In genomic region chr3:116085962-116086361, GRCm38 (mm10) we compare ENCODE assay signal across 29 mouse cellular contexts. TPM values are rescaled to one million over a fixed set of nuclear protein-coding genes. Genes with fewer than 3 reads are reported as not detected.
DNase-seq lines count a peak whose midpoint lies in the region; ATAC-seq and TF ChIP-seq lines count a peak whose summit lies in the region.
"Had no signal": no experiment of that assay in that cellular context is flagged by ENCODE, and none has a peak within 500 bp of the region (broad histone marks: within the 10 kb centered on the region; RNA-seq: fewer than 3 reads in every experiment).

No protein-coding gene starts in this region.

- H3K27me3 ChIP-seq in lung, embryonic 16.5 days (ENCODE audit: control insufficient read depth, insufficient read depth, low read depth, low read length) = no peaks in the 10 kb centered on the region
- H3K27me3 ChIP-seq: CH12.LX; embryonic facial prominence, embryonic 13.5 days; embryonic facial prominence, embryonic 15.5 days; forebrain, embryonic 12.5 days; Patski had no signal

- peaks cover 6% of the 10 kb centered on the region for H3K9me3 ChIP-seq in lung, embryonic 16.5 days (ENCODE audit: control insufficient read depth, low read length)
- H3K9me3 ChIP-seq: embryonic facial prominence, embryonic 15.5 days; forebrain, embryonic 12.5 days had no signal

- no peaks in the 10 kb centered on the region for H3K36me3 ChIP-seq in lung, embryonic 16.5 days (ENCODE audit: control insufficient read depth, insufficient read depth, low read length)
- H3K36me3 ChIP-seq: embryonic facial prominence, embryonic 13.5 days; embryonic facial prominence, embryonic 15.5 days; forebrain, embryonic 10.5 days; forebrain, embryonic 12.5 days; G1E had no signal

- ATAC-seq in frontal cortex, adult (ENCODE audit: low TSS enrichment) = peak; percentile 52; the same call in 1 of the 2 replicates
- ATAC-seq in lung, embryonic 16.5 days (ENCODE audit: low read depth) = peak; percentile 31; the same call in 1 of the 2 replicates
- ATAC-seq: activated CD4-positive, CD25-positive, alpha-beta regulatory T cell, adult 4 months; CD4-positive, CD25-positive, alpha-beta regulatory T cell, adult 4 months; forebrain, embryonic 14.5 days; forebrain, embryonic 16.5 days; Patski had no signal

- no peaks in the 10 kb centered on the region for H3K4me1 ChIP-seq in lung, embryonic 16.5 days (replicated peaks; ENCODE audit: control insufficient read depth, insufficient read depth, low read length)
- no peaks in the 10 kb centered on the region for H3K4me1 ChIP-seq in lung, adult 2 months (ENCODE audit: control insufficient read depth, insufficient read depth, low read length)
- H3K4me1 ChIP-seq: embryonic facial prominence, embryonic 13.5 days; embryonic facial prominence, embryonic 15.5 days; forebrain, embryonic 10.5 days; forebrain, embryonic 12.5 days had no signal

- no peak for DNase-seq in frontal cortex, postnatal 14 days (ENCODE audit: low spot score in 2 of 2)
- DNase-seq in lung, adult 2 months = no peak
- peak; percentile 16 for DNase-seq in brain, adult 2 months (ENCODE audit: low read depth, low spot score)
- no peak for DNase-seq in gastrocnemius, postnatal 14 days
- DNase-seq: adrenal gland, adult 8-10 months; adrenal gland, postnatal 14 days; adrenal gland, postnatal 36 days; B cell, adult 2 months; cerebellum, adult 11 months; cerebellum, adult 18-20 months; cerebellum, adult 8-10 months; cerebellum, adult 9-11 months; cerebellum, postnatal 14 days; cerebellum, postnatal 36 days; embryo, embryonic 11 days had no signal

- no peak overlapping the region for H3K4me3 ChIP-seq in lung, embryonic 16.5 days (ENCODE audit: low read length)
- H3K4me3 ChIP-seq in lung, adult 2 months (replicated peaks; ENCODE audit: extremely low read depth, low read depth, low read length) = no peak overlapping the region
- H3K4me3 ChIP-seq: embryonic facial prominence, embryonic 13.5 days; embryonic facial prominence, embryonic 15.5 days; erythroblast, embryonic 14.5 days; forebrain, embryonic 10.5 days; forebrain, embryonic 12.5 days had no signal

- H3K9ac ChIP-seq in lung, embryonic 16.5 days (ENCODE audit: low read length) = no peak overlapping the region
- H3K9ac ChIP-seq: embryonic facial prominence, embryonic 13.5 days; embryonic facial prominence, embryonic 15.5 days; forebrain, embryonic 12.5 days had no signal

- no peak for TF ChIP-seq CTCF in lung, adult 2 months (IDR thresholded peaks at IDR 0.05; ENCODE audit: insufficient read depth, low read length)

- H3K27ac ChIP-seq in lung, embryonic 16.5 days (ENCODE audit: low read length) = no peak overlapping the region
- H3K27ac ChIP-seq: embryonic facial prominence, embryonic 13.5 days; embryonic facial prominence, embryonic 15.5 days; forebrain, embryonic 10.5 days; forebrain, embryonic 12.5 days had no signal

- 36% methylated on average over 4 of the region's 4 CpGs for WGBS in lung, embryonic 16.5 days
- WGBS in lung, adult 2 months = 51% methylated on average over 4 of the region's 4 CpGs

- intact Hi-C loops in gastrocnemius, postnatal 14 days (cut with DNase I; ENCODE audit: low total_unique reads) = no loop called here

- H3K4me2 ChIP-seq in lung, embryonic 16.5 days (ENCODE audit: low read depth, low read length) = no peak overlapping the region
- H3K4me2 ChIP-seq: embryonic facial prominence, embryonic 13.5 days; embryonic facial prominence, embryonic 15.5 days; forebrain, embryonic 12.5 days had no signal

- TF ChIP-seq POLR2A in lung, adult 2 months (IDR thresholded peaks at IDR 0.05; ENCODE audit: borderline replicate concordance, extremely low read depth, low read depth, low read length) = no peak

RNA-seq across cellular contexts. Expression of gene Vcam1, which starts 43.5 kb away (rescaled TPM):
- polyA plus RNA-seq in lung, embryonic 16.5 days (2015; fragmentation: Nextera tagmentation; extraction: Ambion mirVana) = 117 and 118 TPM in 2 replicates
- 9.6 and 10.2 TPM in 2 replicates for polyA plus RNA-seq in lung, adult 2 months (2012; rRNA removed)
- 1 to 10 TPM; 5.3 to 6.3 TPM for total RNA-seq in gastrocnemius, postnatal 14 days (2021)
- polyA plus RNA-seq: G1E had no signal

Comparison
In these comparisons a context has a peak if more than half of its experiments do, and no peak if none do; other contexts are left out.
1. RNA of gene Vcam1, which starts 43.5 kb away (polyA plus RNA-seq): 117 to 118 TPM in lung, embryonic 16.5 days; 9.6 to 10.2 TPM in lung, adult 2 months; every median in the first group is over 10 times any median in the second.